Mouse (Mus musculus): ENCODE results near the gene Zfp91.

GRCm38 (mm10) chr19:12720463-12720862 lies 75.5 kb downstream of the Zfp91 start:
- TF ChIP-seq CTCF (IDR thresholded peaks at IDR 0.05; ENCODE audit: low read depth) = no peak
- no peak for TF ChIP-seq EP300 (IDR thresholded peaks at IDR 0.05; ENCODE audit: low read depth)

Measured in heart, postnatal 0 days (tissue).